Mouse (Mus musculus) forebrain, embryonic 12.5 days (tissue): ENCODE data around the gene Mrps6. TPM values are rescaled to one million over a fixed set of nuclear protein-coding genes. Genes with fewer than 3 reads are reported as not detected.
"Not testable (repeated sequence)": the region's sequence is repeated elsewhere in the genome, so short reads cannot be mapped to it uniquely, and the experiment has no call there.

ENCODE experiments used
- ATAC-seq: fragments of 200-750 bp; cut with Nextera tagmentation; 2 replicates; pipeline ENCODE4 v1.8.0; 2017; ENCODE audit warnings: moderate TSS enrichment; ENCODE audit not compliant: low FRiP score
- H3K27ac ChIP-seq: fragments of 300-500 bp; sonication (generic); 2 replicates; pipeline ENCODE4 v1.5.1; 2016; ENCODE audit warnings: mild to moderate bottlenecking
- H3K27me3 ChIP-seq: fragments of 300-500 bp; sonication (generic); 2 replicates; pipeline ENCODE4 v1.6.1; 2016; ENCODE audit warnings: mild to moderate bottlenecking
- H3K36me3 ChIP-seq: fragments of 300-500 bp; sonication (generic); replicated peaks from 2 replicates; pipeline ENCODE4 v1.6.1; 2016; ENCODE audit warnings: mild to moderate bottlenecking
- H3K4me1 ChIP-seq: fragments of 300-500 bp; sonication (generic); 2 replicates; pipeline ENCODE4 v1.6.1; 2016
- H3K4me2 ChIP-seq: fragments of 300-500 bp; sonication (generic); 2 replicates; pipeline ENCODE4 v1.6.1; 2016; ENCODE audit warnings: mild to moderate bottlenecking, moderate library complexity
- H3K4me3 ChIP-seq: fragments of 300-500 bp; sonication (generic); replicated peaks from 2 replicates; pipeline ENCODE4 v1.5.1; 2016; ENCODE audit warnings: mild to moderate bottlenecking
- H3K9ac ChIP-seq: fragments of 300-500 bp; sonication (generic); 2 replicates; pipeline ENCODE4 v1.6.1; 2016; ENCODE audit warnings: mild to moderate bottlenecking
- H3K9me3 ChIP-seq: fragments of 300-500 bp; sonication (generic); 2 replicates; pipeline ENCODE4 v1.6.1; 2016
- WGBS: fragments of 180-500 bp; shearing (Covaris S2); methylation state at CpG from one replicate; pipeline ENCODE4 v1.1.7; 2016; 5-methylcytosine and 5-hydroxymethylcytosine counted together
- polyA plus RNA-seq: library from polyadenylated mRNA; unstranded; fragments of >200 nt; fragmentation: Nextera tagmentation; extraction: Ambion mirVana; gene quantifications from 2 replicates; pipeline ENCODE4 v1.2.1, GENCODE M21; 2016

Mrps6 gene
- polyA plus RNA-seq, 1 experiment from 2014 or later, result 133 TPM

- ATAC-seq, result no peak
- no peak overlapping the region for H3K4me3 ChIP-seq
- no peak overlapping the region for H3K27ac ChIP-seq
- H3K27me3 ChIP-seq, result no peaks in the 10 kb centered on the region
- no peak overlapping the region for H3K9ac ChIP-seq
- peaks cover 12% of the 10 kb centered on the region for H3K36me3 ChIP-seq
- H3K4me2 ChIP-seq, result no peak overlapping the region
- no peaks in the 10 kb centered on the region for H3K9me3 ChIP-seq
- 83% methylated on average over 10 of the region's 10 CpGs for WGBS
- H3K4me1 ChIP-seq, result no peaks in the 10 kb centered on the region
These were observed 25.8 kb downstream of the Mrps6 start for GRCm38 (mm10) chr16:92083771-92084453.

GRCm38 (mm10) chr16:92089225-92089624 lies 31.2 kb downstream of the Mrps6 start:
- H3K36me3 ChIP-seq, result no peaks in the 10 kb centered on the region
- H3K9ac ChIP-seq, result no peak overlapping the region
- no peaks in the 10 kb centered on the region for H3K4me1 ChIP-seq
- no peaks in the 10 kb centered on the region for H3K27me3 ChIP-seq
- no peak overlapping the region for H3K4me2 ChIP-seq
- H3K27ac ChIP-seq, result no peak overlapping the region
- WGBS, result 56% methylated on average over 3 of the region's 3 CpGs
- no peak for ATAC-seq
- H3K4me3 ChIP-seq, result no peak overlapping the region
- no peaks in the 10 kb centered on the region for H3K9me3 ChIP-seq

GRCm38 (mm10) chr16:92091876-92092275 lies 33.8 kb downstream of the Mrps6 start:
- ATAC-seq, result no peak
- 86% methylated on average over 5 of the region's 5 CpGs for WGBS
- Histone ChIP-seq H3K9me3 (no peaks in the 10 kb centered on the region), H3K9ac (no peak overlapping the region), H3K4me2 (no peak overlapping the region), H3K4me1 (no peaks in the 10 kb centered on the region), H3K36me3 (no peaks in the 10 kb centered on the region), H3K27ac (no peak overlapping the region), H3K4me3 (no peak overlapping the region), H3K27me3 (no peaks in the 10 kb centered on the region)

GRCm38 (mm10) chr16:92098351-92099051 lies 40.4 kb downstream of the Mrps6 start:
- Histone ChIP-seq H3K9me3 (no peaks in the 10 kb centered on the region), H3K27me3 (no peaks in the 10 kb centered on the region), H3K4me2 (no peak overlapping the region), H3K9ac (no peak overlapping the region), H3K36me3 (peaks cover 15% of the 10 kb centered on the region), H3K4me1 (peaks cover 16% of the 10 kb centered on the region), H3K4me3 (no peak overlapping the region), H3K27ac (no peak overlapping the region)
- WGBS, result 82% methylated on average over 10 of the region's 10 CpGs
- no peak for ATAC-seq

GRCm38 (mm10) chr16:92099598-92099997 lies 41.5 kb downstream of the Mrps6 start:
- no peak overlapping the region for H3K4me3 ChIP-seq
- H3K4me1 ChIP-seq, result peaks cover 24% of the 10 kb centered on the region
- peaks cover 15% of the 10 kb centered on the region for H3K36me3 ChIP-seq
- H3K27me3 ChIP-seq, result no peaks in the 10 kb centered on the region
- 89% methylated on average over 16 of the region's 16 CpGs for WGBS
- no peak overlapping the region for H3K4me2 ChIP-seq
- H3K27ac ChIP-seq, result no peak overlapping the region
- H3K9me3 ChIP-seq, result no peaks in the 10 kb centered on the region
- no peak overlapping the region for H3K9ac ChIP-seq
- ATAC-seq, result no peak

GRCm38 (mm10) chr16:92100111-92100510 lies 42.0 kb downstream of the Mrps6 start:
- no peaks in the 10 kb centered on the region for H3K9me3 ChIP-seq
- no peaks in the 10 kb centered on the region for H3K27me3 ChIP-seq
- 0 out of 2 replicates have a peak overlapping the region, but pooled peaks have one; percentile 27 for H3K27ac ChIP-seq
- ATAC-seq, result no peak
- peaks cover 15% of the 10 kb centered on the region for H3K36me3 ChIP-seq
- no peak overlapping the region for H3K4me2 ChIP-seq
- no peak overlapping the region for H3K4me3 ChIP-seq
- peaks cover 24% of the 10 kb centered on the region for H3K4me1 ChIP-seq
- H3K9ac ChIP-seq, result no peak overlapping the region
- WGBS, result 82% methylated on average over 4 of the region's 4 CpGs

- peaks cover 15% of the 10 kb centered on the region for H3K36me3 ChIP-seq
- no peaks in the 10 kb centered on the region for H3K27me3 ChIP-seq
- 84% methylated on average over 5 of the region's 5 CpGs for WGBS
- H3K9me3 ChIP-seq, result no peaks in the 10 kb centered on the region
- no peak overlapping the region for H3K9ac ChIP-seq
- no peak overlapping the region for H3K27ac ChIP-seq
- H3K4me1 ChIP-seq, result peaks cover 24% of the 10 kb centered on the region
- no peak overlapping the region for H3K4me3 ChIP-seq
- no peak overlapping the region for H3K4me2 ChIP-seq
- no peak for ATAC-seq
These were observed 44.0 kb downstream of the Mrps6 start for GRCm38 (mm10) chr16:92102115-92102514.

- not testable (repeated sequence) for H3K4me3 ChIP-seq, H3K9ac ChIP-seq, H3K4me2 ChIP-seq, H3K27me3 ChIP-seq, ATAC-seq, H3K9me3 ChIP-seq, H3K27ac ChIP-seq
- WGBS, result 93% methylated on average over 6 of the region's 7 CpGs
- Histone ChIP-seq H3K36me3 (peaks cover 15% of the 10 kb centered on the region), H3K4me1 (peaks cover 24% of the 10 kb centered on the region)
These were observed 44.9 kb downstream of the Mrps6 start for GRCm38 (mm10) chr16:92102931-92103330.

- Histone ChIP-seq H3K36me3 (peaks cover 15% of the 10 kb centered on the region), H3K27me3 (no peaks in the 10 kb centered on the region), H3K9ac (no peak overlapping the region), H3K4me2 (no peak overlapping the region), H3K9me3 (no peaks in the 10 kb centered on the region), H3K27ac (0 out of 2 replicates have a peak overlapping the region, but pooled peaks have one; percentile 36), H3K4me1 (peaks cover 24% of the 10 kb centered on the region), H3K4me3 (no peak overlapping the region)
- 31% methylated on average over 9 of the region's 9 CpGs for WGBS
- ATAC-seq, result 0 out of 2 replicates have a peak, but pooled peaks have one; percentile 9
These were observed 45.7 kb downstream of the Mrps6 start for GRCm38 (mm10) chr16:92103572-92104331.

GRCm38 (mm10) chr16:92104332-92104590 lies 46.2 kb downstream of the Mrps6 start:
- 79% methylated on average over 2 of the region's 2 CpGs for WGBS
- H3K4me1 ChIP-seq, result peaks cover 24% of the 10 kb centered on the region
- H3K36me3 ChIP-seq, result peaks cover 15% of the 10 kb centered on the region
- no peaks in the 10 kb centered on the region for H3K9me3 ChIP-seq
- H3K27ac ChIP-seq, result 0 out of 2 replicates have a peak overlapping the region, but pooled peaks have one; percentile 36
- no peaks in the 10 kb centered on the region for H3K27me3 ChIP-seq
- H3K9ac ChIP-seq, result no peak overlapping the region
- no peak overlapping the region for H3K4me3 ChIP-seq
- H3K4me2 ChIP-seq, result no peak overlapping the region
- ATAC-seq, result no peak

GRCm38 (mm10) chr16:92104951-92105350 lies 46.9 kb downstream of the Mrps6 start:
- ATAC-seq, result no peak
- no peak overlapping the region for H3K4me2 ChIP-seq
- no peak overlapping the region for H3K27ac ChIP-seq
- H3K9me3 ChIP-seq, result no peaks in the 10 kb centered on the region
- H3K9ac ChIP-seq, result no peak overlapping the region
- no peaks in the 10 kb centered on the region for H3K27me3 ChIP-seq
- WGBS, result 96% methylated on average over 2 of the region's 2 CpGs
- no peak overlapping the region for H3K4me3 ChIP-seq
- peaks cover 11% of the 10 kb centered on the region for H3K36me3 ChIP-seq
- H3K4me1 ChIP-seq, result peaks cover 22% of the 10 kb centered on the region

- 75% methylated on average over 3 of the region's 3 CpGs for WGBS
- no peak for ATAC-seq
- H3K27me3 ChIP-seq, result no peaks in the 10 kb centered on the region
These were observed 47.6 kb downstream of the Mrps6 start for GRCm38 (mm10) chr16:92105631-92106030.

More at GRCm38 (mm10) chr16:92105631-92106030, 47.6 kb downstream of the Mrps6 start:
- Histone ChIP-seq H3K27ac (no peak overlapping the region), H3K4me1 (peaks cover 17% of the 10 kb centered on the region), H3K36me3 (peaks cover 8% of the 10 kb centered on the region; the same call in 1 of the 2 replicates), H3K4me3 (no peak overlapping the region), H3K9me3 (no peaks in the 10 kb centered on the region), H3K9ac (no peak overlapping the region), H3K4me2 (no peak overlapping the region)
